Mouse (Mus musculus): Measurements from ENCODE around the gene Vrk2.

Gene Vrk2

GRCm38 (mm10) chr11:26551551-26551950, 42.2 kb downstream of the Vrk2 start:
- no peak for DNase-seq (ENCODE audit: low spot score)

GRCm38 (mm10) chr11:26537816-26538215, 56.0 kb downstream of the Vrk2 start:
- DNase-seq (ENCODE audit: low spot score) = no peak

GRCm38 (mm10) chr11:26533828-26534119, 60.0 kb downstream of the Vrk2 start:
- no peak for DNase-seq (ENCODE audit: low spot score)

GRCm38 (mm10) chr11:26532994-26533827, 60.6 kb downstream of the Vrk2 start:
- DNase-seq (ENCODE audit: low spot score) = no peak

- no peak for DNase-seq (ENCODE audit: low spot score)
These were observed 66.9 kb downstream of the Vrk2 start for GRCm38 (mm10) chr11:26526861-26527260.

- DNase-seq (ENCODE audit: low spot score) = no peak
These were observed 74.8 kb downstream of the Vrk2 start for GRCm38 (mm10) chr11:26518991-26519390.

- DNase-seq (ENCODE audit: low spot score) = no peak
These were observed 77.7 kb downstream of the Vrk2 start for GRCm38 (mm10) chr11:26516086-26516485.

GRCm38 (mm10) chr11:26513683-26514082, 80.1 kb downstream of the Vrk2 start:
- DNase-seq (ENCODE audit: low spot score) = no peak

GRCm38 (mm10) chr11:26495951-26496350, 97.8 kb downstream of the Vrk2 start:
- no peak for DNase-seq (ENCODE audit: low spot score)

- peak; percentile 26 for DNase-seq (ENCODE audit: low spot score)
These were observed 103.9 kb downstream of the Vrk2 start for GRCm38 (mm10) chr11:26489761-26490466.

GRCm38 (mm10) chr11:26481691-26482242, 112.0 kb downstream of the Vrk2 start:
- no peak for DNase-seq (ENCODE audit: low spot score)

GRCm38 (mm10) chr11:26477037-26477739, 116.6 kb downstream of the Vrk2 start:
- DNase-seq (ENCODE audit: low spot score) = no peak

- no peak for DNase-seq (ENCODE audit: low spot score)
These were observed 139.7 kb downstream of the Vrk2 start for GRCm38 (mm10) chr11:26454081-26454480.

- DNase-seq (ENCODE audit: low spot score) = no peak
These were observed 141.1 kb downstream of the Vrk2 start for GRCm38 (mm10) chr11:26452693-26453092.

GRCm38 (mm10) chr11:26451228-26451627, 142.6 kb downstream of the Vrk2 start:
- DNase-seq (ENCODE audit: low spot score) = no peak

- DNase-seq (ENCODE audit: low spot score) = no peak
These were observed 143.2 kb downstream of the Vrk2 start for GRCm38 (mm10) chr11:26450636-26451035.

- DNase-seq (ENCODE audit: low spot score) = no peak
These were observed 144.0 kb downstream of the Vrk2 start for GRCm38 (mm10) chr11:26449789-26450188.

- DNase-seq (ENCODE audit: low spot score) = no peak
These were observed 149.4 kb downstream of the Vrk2 start for GRCm38 (mm10) chr11:26444374-26444773.

GRCm38 (mm10) chr11:26441121-26441520, 152.7 kb downstream of the Vrk2 start:
- no peak for DNase-seq (ENCODE audit: low spot score)

- peak; percentile 5 for DNase-seq (ENCODE audit: low spot score)
These were observed 156.0 kb downstream of the Vrk2 start for GRCm38 (mm10) chr11:26437818-26438217.

GRCm38 (mm10) chr11:26434229-26434628, 159.6 kb downstream of the Vrk2 start:
- DNase-seq (ENCODE audit: low spot score) = no peak

- no peak for DNase-seq (ENCODE audit: low spot score)
These were observed 172.3 kb downstream of the Vrk2 start for GRCm38 (mm10) chr11:26421472-26421871.
